Mouse (Mus musculus) intestine, postnatal 0 days (tissue): ENCODE data around the gene Efemp1. TPM values are rescaled to one million over a fixed set of nuclear protein-coding genes. Genes with fewer than 3 reads are reported as not detected.

Source experiments
- ATAC-seq: fragments of 200-750 bp; cut with Nextera tagmentation; 2 replicates; pipeline ENCODE4 v1.8.0; 2017; ENCODE audit warnings: mild to moderate bottlenecking, moderate TSS enrichment, moderate library complexity
- H3K27ac ChIP-seq: fragments of 300-500 bp; sonication (generic); 2 replicates; pipeline ENCODE4 v1.5.1; 2014; ENCODE audit warnings: mild to moderate bottlenecking, low read depth, low read length, moderate library complexity
- H3K27me3 ChIP-seq: fragments of 300-500 bp; sonication (generic); replicated peaks from 2 replicates; pipeline ENCODE4 v1.6.1; 2014; ENCODE audit warnings: low read length, mixed read lengths; ENCODE audit not compliant: control insufficient read depth, insufficient read depth
- H3K36me3 ChIP-seq: fragments of 300-500 bp; sonication (generic); 2 replicates; pipeline ENCODE4 v1.6.1; 2014; ENCODE audit warnings: mild to moderate bottlenecking, moderate library complexity; ENCODE audit not compliant: control insufficient read depth, insufficient read depth
- H3K4me1 ChIP-seq: fragments of 300-500 bp; sonication (generic); replicated peaks from 2 replicates; pipeline ENCODE4 v1.6.1; 2014; ENCODE audit warnings: antibody characterized with exemption, low read length, mixed read lengths; ENCODE audit not compliant: control insufficient read depth, insufficient read depth
- H3K4me2 ChIP-seq: fragments of 300-500 bp; sonication (generic); replicated peaks from 2 replicates; pipeline ENCODE4 v1.6.1; 2014; ENCODE audit warnings: low read depth, mild to moderate bottlenecking, moderate library complexity
- H3K4me3 ChIP-seq: fragments of 300-500 bp; sonication (generic); 2 replicates; pipeline ENCODE4 v1.5.1; 2014; ENCODE audit warnings: low read depth, low read length
- H3K9ac ChIP-seq: fragments of 300-500 bp; sonication (generic); 2 replicates; pipeline ENCODE4 v1.6.1; 2014; ENCODE audit warnings: mild to moderate bottlenecking, low read depth, low read length
- H3K9me3 ChIP-seq: fragments of 300-500 bp; sonication (generic); 2 replicates; pipeline ENCODE4 v1.6.1; 2016; ENCODE audit warnings: mixed run types; ENCODE audit not compliant: control insufficient read depth
- CTCF ChIP-seq: sonication (generic); IDR thresholded peaks from 2 replicates; pipeline ENCODE4 v1.5.1; 2016; ENCODE audit warnings: low read depth, mild to moderate bottlenecking, control low read depth, antibody characterized with exemption, moderate library complexity
- WGBS: fragments of 180-500 bp; shearing (Covaris S2); extraction: QIAGEN DNeasy Blood & Tissue Kit; methylation state at CpG from one replicate; pipeline ENCODE4 v1.1.7; 2014; 5-methylcytosine and 5-hydroxymethylcytosine counted together
- polyA plus RNA-seq: library from polyadenylated mRNA; unstranded; fragments of >200 nt; fragmentation: Nextera tagmentation; extraction: Ambion mirVana; gene quantifications from 2 replicates; pipeline ENCODE4 v1.2.1, GENCODE M21; 2015

Efemp1 gene
- polyA plus RNA-seq, 1 experiment from 2014 or later = 8.3 TPM

- H3K27me3 ChIP-seq = no peaks in the 10 kb centered on the region
- H3K27ac ChIP-seq = no peak overlapping the region
- no peak overlapping the region for H3K9ac ChIP-seq
- H3K4me2 ChIP-seq = no peak overlapping the region
- no peak for TF ChIP-seq CTCF
- ATAC-seq = no peak
- no peaks in the 10 kb centered on the region for H3K36me3 ChIP-seq
- 57% methylated on average over 3 of the region's 3 CpGs for WGBS
- no peak overlapping the region for H3K4me3 ChIP-seq
- H3K9me3 ChIP-seq = no peaks in the 10 kb centered on the region
- no peaks in the 10 kb centered on the region for H3K4me1 ChIP-seq
These were observed 56.0 kb downstream of the Efemp1 start for GRCm38 (mm10) chr11:28908908-28909545.

GRCm38 (mm10) chr11:28912469-28913138 is 59.6 kb downstream of the Efemp1 start:
- peak; percentile 49; the same call in 1 of the 2 replicates for ATAC-seq
- no peaks in the 10 kb centered on the region for H3K9me3 ChIP-seq
- H3K9ac ChIP-seq = no peak overlapping the region
- H3K4me1 ChIP-seq = no peaks in the 10 kb centered on the region
- no peak overlapping the region for H3K4me3 ChIP-seq
- H3K4me2 ChIP-seq = no peak overlapping the region
- H3K27me3 ChIP-seq = no peaks in the 10 kb centered on the region
- no peak for TF ChIP-seq CTCF
- no peaks in the 10 kb centered on the region for H3K36me3 ChIP-seq
- 30% methylated on average over 3 of the region's 3 CpGs for WGBS
- no peak overlapping the region for H3K27ac ChIP-seq

DNA sequence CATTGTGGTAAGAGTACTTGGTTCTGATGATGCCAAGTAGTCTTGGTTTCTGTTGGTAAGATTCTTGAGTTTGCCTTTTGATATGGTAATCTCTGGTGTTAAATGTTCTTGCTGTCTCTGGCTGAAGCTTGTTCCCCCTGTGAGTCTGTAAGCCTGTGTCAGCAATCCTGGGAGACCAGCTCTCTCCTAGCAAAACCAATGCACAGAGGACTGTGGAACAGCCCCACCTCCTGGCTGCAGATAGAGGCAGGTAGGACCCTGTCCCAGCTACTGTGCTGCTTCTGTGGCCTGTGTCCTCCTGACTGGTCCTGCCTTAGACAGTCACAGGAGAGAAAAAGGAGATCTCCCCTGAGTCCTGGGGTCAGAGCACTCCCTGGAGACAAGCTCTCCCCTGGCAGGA is 81.4 kb downstream of the Efemp1 start:
- no peaks in the 10 kb centered on the region for H3K9me3 ChIP-seq
- no peak for ATAC-seq
- H3K4me2 ChIP-seq = no peak overlapping the region
- no peaks in the 10 kb centered on the region for H3K4me1 ChIP-seq
- H3K4me3 ChIP-seq = no peak overlapping the region
- no peaks in the 10 kb centered on the region for H3K27me3 ChIP-seq
- H3K27ac ChIP-seq = no peak overlapping the region
- H3K9ac ChIP-seq = no peak overlapping the region
- TF ChIP-seq CTCF = no peak
- no peaks in the 10 kb centered on the region for H3K36me3 ChIP-seq

GRCm38 (mm10) chr11:28939651-28940050 is 86.6 kb downstream of the Efemp1 start:
- Histone ChIP-seq H3K4me3 (no peak overlapping the region), H3K9ac (no peak overlapping the region), H3K27me3 (no peaks in the 10 kb centered on the region), H3K4me2 (no peak overlapping the region), H3K9me3 (no peaks in the 10 kb centered on the region), H3K36me3 (no peaks in the 10 kb centered on the region), H3K4me1 (no peaks in the 10 kb centered on the region), H3K27ac (no peak overlapping the region)
- ATAC-seq = no peak
- WGBS = 74% methylated on average over 1 of the region's 1 CpGs
- TF ChIP-seq CTCF = no peak

DNA sequence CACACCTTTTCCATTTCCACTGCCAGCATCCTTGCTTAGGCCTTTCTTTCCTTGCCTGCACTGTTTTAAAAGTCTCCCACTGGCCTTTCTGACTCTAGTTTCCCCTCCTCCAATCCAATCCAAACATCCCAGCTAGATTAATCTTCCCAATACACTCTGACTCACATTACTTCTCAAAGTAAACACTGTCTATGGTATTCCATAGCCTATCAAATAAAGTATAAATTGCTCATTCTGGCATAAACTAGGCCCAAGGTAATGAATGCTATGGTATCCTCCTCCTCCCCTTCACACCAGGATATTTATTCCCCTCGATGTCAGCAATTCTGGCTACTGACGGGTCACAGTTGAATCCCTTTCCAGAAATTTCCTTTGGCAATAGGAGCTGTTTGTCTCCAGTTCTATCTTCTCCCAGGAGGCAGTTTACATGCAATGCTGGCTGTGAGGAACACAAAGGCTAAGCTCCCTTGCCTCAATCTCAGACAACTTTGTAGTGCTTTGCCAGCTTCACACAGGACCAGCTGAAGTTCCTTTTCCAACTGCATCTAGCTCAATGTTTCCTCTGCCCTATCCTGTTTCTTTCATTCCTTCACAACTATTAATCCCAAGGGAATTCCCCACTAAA is 98.7 kb downstream of the Efemp1 start:
- H3K36me3 ChIP-seq = no peaks in the 10 kb centered on the region
- no peak for TF ChIP-seq CTCF
- H3K4me1 ChIP-seq = no peaks in the 10 kb centered on the region
- no peak for ATAC-seq
- WGBS = 48% methylated on average over 2 of the region's 2 CpGs
- H3K4me2 ChIP-seq = no peak overlapping the region
- no peaks in the 10 kb centered on the region for H3K9me3 ChIP-seq
- no peaks in the 10 kb centered on the region for H3K27me3 ChIP-seq
- H3K9ac ChIP-seq = no peak overlapping the region
- no peak overlapping the region for H3K4me3 ChIP-seq
- H3K27ac ChIP-seq = no peak overlapping the region

DNA sequence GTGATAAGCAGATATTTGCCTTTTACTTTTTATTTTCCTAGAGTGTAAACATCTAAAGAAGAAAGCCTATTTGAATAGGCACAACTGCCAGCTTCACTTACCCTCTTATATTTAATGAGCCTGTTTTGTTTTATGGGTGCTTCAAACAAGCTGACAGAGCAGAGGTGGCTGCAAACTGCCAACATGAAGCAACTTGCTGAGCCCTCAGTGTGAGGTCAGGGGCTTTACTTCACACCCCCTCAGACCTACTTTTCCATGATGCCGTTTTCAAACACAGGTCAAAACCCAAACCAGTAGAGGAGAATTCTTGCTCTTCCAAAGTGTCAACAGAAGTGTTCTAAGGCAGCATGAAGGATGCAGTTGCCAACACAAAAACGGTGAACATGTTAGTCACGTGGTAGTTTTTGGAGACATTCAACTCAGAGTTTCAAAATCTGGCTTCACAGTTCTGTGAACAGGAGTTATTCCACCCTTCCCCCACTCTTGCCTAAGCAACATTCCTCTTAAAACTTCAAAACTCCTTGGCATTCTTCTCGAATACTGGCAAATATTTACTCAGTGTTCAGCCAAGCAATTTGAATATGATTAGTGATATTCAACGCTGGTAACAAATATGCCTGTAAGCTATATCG is 101.8 kb downstream of the Efemp1 start:
- no peak for TF ChIP-seq CTCF

More for the DNA sequence above, 101.8 kb downstream of the Efemp1 start:
- 33% methylated on average over 6 of the region's 6 CpGs for WGBS
- no peaks in the 10 kb centered on the region for H3K36me3 ChIP-seq
- H3K9ac ChIP-seq = no peak overlapping the region
- no peaks in the 10 kb centered on the region for H3K27me3 ChIP-seq
- no peak for ATAC-seq
- H3K27ac ChIP-seq = no peak overlapping the region
- no peak overlapping the region for H3K4me2 ChIP-seq
- no peaks in the 10 kb centered on the region for H3K9me3 ChIP-seq
- H3K4me3 ChIP-seq = no peak overlapping the region
- no peaks in the 10 kb centered on the region for H3K4me1 ChIP-seq
